Comparison of ENCODE assay signal across 18 mouse cellular contexts in genomic region chr2:133419686-133420303, GRCm38 (mm10).
DNase-seq lines count a peak whose midpoint lies in the region; ATAC-seq lines count a peak whose summit lies in the region.
"Had no signal": no experiment of that assay in that cellular context is flagged by ENCODE, and none has a peak within 500 bp of the region (broad histone marks: within the 10 kb centered on the region; RNA-seq: fewer than 3 reads in every experiment).

No protein-coding gene starts in this region.

- no peak for DNase-seq in liver, embryonic 11.5 days (ENCODE audit: low spot score)
- DNase-seq in liver: no peak
- DNase-seq in yolk sac, embryonic 10.5 days (ENCODE audit: low spot score): peak; percentile 62
- DNase-seq in embryo, embryonic 10 days (ENCODE audit: low spot score): no peak
- DNase-seq in thymus, adult 18-20 months: no peak
- DNase-seq: adrenal gland, postnatal 14 days; cerebellum, adult 9-11 months; heart, postnatal 14 days; lung, postnatal 10 days; retina, postnatal 1 day had no signal

- H3K9me3 ChIP-seq in liver, embryonic 11.5 days (ENCODE audit: control insufficient read depth, low read length): no peaks in the 10 kb centered on the region
- no peaks in the 10 kb centered on the region for H3K9me3 ChIP-seq in intestine, embryonic 15.5 days
- no peaks in the 10 kb centered on the region for H3K9me3 ChIP-seq in liver, embryonic 16.5 days (replicated peaks; ENCODE audit: control insufficient read depth, low read length)
- H3K9me3 ChIP-seq: forebrain, embryonic 15.5 days; heart, embryonic 10.5 days; limb, embryonic 12.5 days had no signal

- ATAC-seq in liver, embryonic 11.5 days (replicated peaks; ENCODE audit: low FRiP score): peak; percentile 60
- peak; percentile 94 for ATAC-seq in intestine, embryonic 15.5 days
- peak; percentile 43 for ATAC-seq in liver, embryonic 16.5 days (ENCODE audit: low read depth)
- ATAC-seq: forebrain, embryonic 15.5 days; hindbrain, embryonic 16.5 days had no signal

- no peak overlapping the region for H3K4me3 ChIP-seq in liver, embryonic 11.5 days (ENCODE audit: low read depth, low read length)
- no peak overlapping the region for H3K4me3 ChIP-seq in intestine, embryonic 15.5 days (replicated peaks)
- no peak overlapping the region for H3K4me3 ChIP-seq in liver, embryonic 16.5 days (ENCODE audit: low read depth, low read length)
- H3K4me3 ChIP-seq: forebrain, embryonic 15.5 days; heart, embryonic 10.5 days; layer of hippocampus, adult 2 months; limb, embryonic 12.5 days had no signal

- no peak overlapping the region for H3K4me2 ChIP-seq in liver, embryonic 11.5 days
- H3K4me2 ChIP-seq in intestine, embryonic 15.5 days (replicated peaks): no peak overlapping the region
- no peak overlapping the region for H3K4me2 ChIP-seq in liver, embryonic 16.5 days (ENCODE audit: low read depth, low read length)
- H3K4me2 ChIP-seq: forebrain, embryonic 15.5 days; limb, embryonic 12.5 days had no signal

- no peaks in the 10 kb centered on the region for H3K27me3 ChIP-seq in liver, embryonic 11.5 days (replicated peaks; ENCODE audit: control insufficient read depth, insufficient read depth, low read length)
- H3K27me3 ChIP-seq in intestine, embryonic 15.5 days (replicated peaks): no peaks in the 10 kb centered on the region
- no peaks in the 10 kb centered on the region for H3K27me3 ChIP-seq in liver, embryonic 16.5 days (ENCODE audit: control insufficient read depth, insufficient read depth, low read depth, low read length)
- H3K27me3 ChIP-seq: forebrain, embryonic 15.5 days; limb, embryonic 12.5 days had no signal

- peaks cover 4% of the 10 kb centered on the region; the same call in 1 of the 2 replicates for H3K4me1 ChIP-seq in liver, embryonic 11.5 days (replicated peaks; ENCODE audit: control insufficient read depth, insufficient read depth, low read length)
- no peaks in the 10 kb centered on the region for H3K4me1 ChIP-seq in intestine, embryonic 15.5 days (replicated peaks)
- peaks cover under 1% of the 10 kb centered on the region; the same call in 1 of the 2 replicates for H3K4me1 ChIP-seq in liver, embryonic 16.5 days (ENCODE audit: control insufficient read depth, low read depth, low read length)
- H3K4me1 ChIP-seq: forebrain, embryonic 15.5 days; heart, embryonic 10.5 days; limb, embryonic 12.5 days had no signal

- no peaks in the 10 kb centered on the region for H3K36me3 ChIP-seq in liver, embryonic 11.5 days (ENCODE audit: control insufficient read depth, insufficient read depth, low read length)
- no peaks in the 10 kb centered on the region for H3K36me3 ChIP-seq in intestine, embryonic 15.5 days
- H3K36me3 ChIP-seq in liver, embryonic 16.5 days (ENCODE audit: control insufficient read depth, insufficient read depth): no peaks in the 10 kb centered on the region
- H3K36me3 ChIP-seq: forebrain, embryonic 15.5 days; G1E; heart, embryonic 10.5 days; limb, embryonic 12.5 days had no signal

- WGBS in liver, embryonic 11.5 days: 62% methylated on average over 6 of the region's 6 CpGs
- 56% methylated on average over 6 of the region's 6 CpGs for WGBS in intestine, embryonic 15.5 days
- 38% methylated on average over 6 of the region's 6 CpGs for WGBS in liver, embryonic 16.5 days (ENCODE audit: insufficient replicate concordance)

- H3K27ac ChIP-seq in liver, embryonic 11.5 days (ENCODE audit: low read depth, low read length): no peak overlapping the region
- peak overlapping the region; percentile 52 for H3K27ac ChIP-seq in intestine, embryonic 15.5 days
- H3K27ac ChIP-seq in liver, embryonic 16.5 days (ENCODE audit: low read length): no peak overlapping the region
- H3K27ac ChIP-seq: forebrain, embryonic 15.5 days; heart, embryonic 10.5 days; layer of hippocampus, adult 2 months; limb, embryonic 12.5 days had no signal

- no peak overlapping the region for H3K9ac ChIP-seq in liver, embryonic 11.5 days (ENCODE audit: low read depth, low read length)
- no peak overlapping the region for H3K9ac ChIP-seq in intestine, embryonic 15.5 days
- no peak overlapping the region for H3K9ac ChIP-seq in liver, embryonic 16.5 days (ENCODE audit: low read depth, low read length)
- H3K9ac ChIP-seq: forebrain, embryonic 15.5 days; limb, embryonic 12.5 days had no signal

Comparison
In these comparisons a context has a peak if more than half of its experiments do, and no peak if none do; other contexts are left out.
1. ATAC-seq: peak in every context shown above with its lines; median percentile 94 in intestine, embryonic 15.5 days; 60 in liver, embryonic 11.5 days; 43 in liver, embryonic 16.5 days.